Mouse (Mus musculus): Measurements from ENCODE around the gene Nipbl. TPM values are rescaled to one million over a fixed set of nuclear protein-coding genes. Genes with fewer than 3 reads are reported as not detected.

Nipbl gene
- polyA plus RNA-seq, 1 experiment: 19.5 TPM

DNA sequence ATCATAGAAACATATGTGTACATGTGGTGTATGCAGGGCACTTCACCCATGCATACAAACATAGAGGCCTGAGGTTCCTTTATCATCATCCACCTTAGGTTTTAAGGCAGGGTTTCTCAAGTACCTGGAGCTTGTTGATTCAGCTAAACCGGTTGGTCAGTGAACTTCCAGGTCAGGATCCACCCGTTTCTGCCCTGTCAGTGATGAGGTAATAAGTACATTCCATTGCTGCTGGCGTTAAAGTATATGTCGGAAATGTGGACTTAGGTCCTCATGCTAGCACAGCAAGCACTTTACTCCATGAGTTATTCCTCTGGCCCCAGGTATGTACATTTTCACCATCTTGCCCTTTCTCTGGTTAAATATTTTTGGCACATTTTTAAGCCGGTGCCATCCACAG lies 14.8 kb downstream of the Nipbl start:
- no peaks in the 10 kb centered on the region for H3K27me3 ChIP-seq (ENCODE audit: control insufficient read depth, insufficient read depth, low read length)
- no peak overlapping the region for H3K27ac ChIP-seq (ENCODE audit: control insufficient read depth, insufficient read depth, low read length)
- H3K4me1 ChIP-seq (replicated peaks; ENCODE audit: control insufficient read depth, insufficient read depth, low read length): no peaks in the 10 kb centered on the region
- H3K36me3 ChIP-seq (ENCODE audit: control insufficient read depth, insufficient read depth, low read length): no peaks in the 10 kb centered on the region
- 97% methylated on average over 5 of the region's 5 CpGs for WGBS
- TF ChIP-seq POLR2A (IDR thresholded peaks at IDR 0.05; ENCODE audit: control insufficient read depth, extremely low read depth, insufficient read depth, low read length, poor library complexity): no peak
- no peak for TF ChIP-seq CTCF (IDR thresholded peaks at IDR 0.05; ENCODE audit: borderline replicate concordance, control insufficient read depth, extremely low read depth, insufficient read depth, low read length, poor library complexity)
- DNase-seq: no peak
- H3K4me3 ChIP-seq (ENCODE audit: control insufficient read depth, insufficient read depth, low read length): no peak overlapping the region

GRCm38 (mm10) chr15:8420909-8421308 lies 23.4 kb downstream of the Nipbl start:
- 39% methylated on average over 6 of the region's 6 CpGs for WGBS
- no peak overlapping the region for H3K4me3 ChIP-seq (ENCODE audit: control insufficient read depth, insufficient read depth, low read length)
- no peaks in the 10 kb centered on the region for H3K36me3 ChIP-seq (ENCODE audit: control insufficient read depth, insufficient read depth, low read length)
- H3K27me3 ChIP-seq (ENCODE audit: control insufficient read depth, insufficient read depth, low read length): no peaks in the 10 kb centered on the region
- TF ChIP-seq CTCF (IDR thresholded peaks at IDR 0.05; ENCODE audit: borderline replicate concordance, control insufficient read depth, extremely low read depth, insufficient read depth, low read length, poor library complexity) (no peak), POLR2A (IDR thresholded peaks at IDR 0.05; ENCODE audit: control insufficient read depth, extremely low read depth, insufficient read depth, low read length, poor library complexity) (no peak)
- no peak overlapping the region for H3K27ac ChIP-seq (ENCODE audit: control insufficient read depth, insufficient read depth, low read length)
- DNase-seq: no peak
- no peaks in the 10 kb centered on the region for H3K4me1 ChIP-seq (replicated peaks; ENCODE audit: control insufficient read depth, insufficient read depth, low read length)

DNA sequence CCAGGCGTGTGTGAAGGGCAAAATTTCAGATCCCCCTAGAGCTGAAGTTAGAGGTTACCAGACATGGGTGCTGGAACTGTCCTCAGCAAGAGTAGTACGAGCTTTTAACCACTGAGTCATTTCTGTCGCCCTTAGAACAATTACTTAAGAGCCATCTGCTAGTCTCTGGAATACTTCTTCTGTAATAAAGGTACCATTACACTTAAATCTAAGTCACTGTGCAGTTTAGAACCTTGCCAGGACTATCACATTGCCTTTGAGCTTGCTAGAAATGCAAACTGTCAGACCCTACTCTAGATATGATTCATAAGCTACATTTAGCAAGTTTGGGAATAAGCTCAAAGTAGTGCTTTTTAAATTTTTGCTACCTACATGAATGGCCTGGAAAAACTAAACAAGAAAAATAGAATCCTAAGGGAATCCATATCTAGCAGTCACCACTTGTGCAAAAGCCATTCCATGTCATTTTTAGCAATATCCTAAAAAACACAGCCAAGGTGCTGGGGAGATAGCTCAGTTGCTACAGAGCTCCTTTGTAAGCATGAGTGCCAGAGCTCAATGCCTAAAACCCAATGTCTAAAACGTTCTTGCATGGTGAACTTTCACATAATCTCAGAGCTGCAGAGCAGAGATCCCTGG lies 27.6 kb downstream of the Nipbl start:
- H3K27me3 ChIP-seq (ENCODE audit: control insufficient read depth, insufficient read depth, low read length): no peaks in the 10 kb centered on the region
- no peak overlapping the region for H3K27ac ChIP-seq (ENCODE audit: control insufficient read depth, insufficient read depth, low read length)
- no peaks in the 10 kb centered on the region for H3K4me1 ChIP-seq (replicated peaks; ENCODE audit: control insufficient read depth, insufficient read depth, low read length)
- H3K36me3 ChIP-seq (ENCODE audit: control insufficient read depth, insufficient read depth, low read length): no peaks in the 10 kb centered on the region
- H3K4me3 ChIP-seq (ENCODE audit: control insufficient read depth, insufficient read depth, low read length): no peak overlapping the region
- TF ChIP-seq CTCF (IDR thresholded peaks at IDR 0.05; ENCODE audit: borderline replicate concordance, control insufficient read depth, extremely low read depth, insufficient read depth, low read length, poor library complexity): no peak
- no peak for TF ChIP-seq POLR2A (IDR thresholded peaks at IDR 0.05; ENCODE audit: control insufficient read depth, extremely low read depth, insufficient read depth, low read length, poor library complexity)
- 84% methylated on average over 4 of the region's 4 CpGs for WGBS
- no peak for DNase-seq

- 92% methylated on average over 3 of the region's 3 CpGs for WGBS
- H3K27ac ChIP-seq (ENCODE audit: control insufficient read depth, insufficient read depth, low read length): no peak overlapping the region
Measured at GRCm38 (mm10) chr15:8413356-8413755, 30.9 kb downstream of the Nipbl start.

GRCm38 (mm10) chr15:8411873-8412272 lies 32.4 kb downstream of the Nipbl start:
- DNase-seq: no peak

More at GRCm38 (mm10) chr15:8413356-8413755, 30.9 kb downstream of the Nipbl start:
- H3K36me3 ChIP-seq (ENCODE audit: control insufficient read depth, insufficient read depth, low read length): no peaks in the 10 kb centered on the region
- no peaks in the 10 kb centered on the region for H3K4me1 ChIP-seq (replicated peaks; ENCODE audit: control insufficient read depth, insufficient read depth, low read length)
- TF ChIP-seq POLR2A (IDR thresholded peaks at IDR 0.05; ENCODE audit: control insufficient read depth, extremely low read depth, insufficient read depth, low read length, poor library complexity) (no peak), CTCF (IDR thresholded peaks at IDR 0.05; ENCODE audit: borderline replicate concordance, control insufficient read depth, extremely low read depth, insufficient read depth, low read length, poor library complexity) (no peak)
- H3K4me3 ChIP-seq (ENCODE audit: control insufficient read depth, insufficient read depth, low read length): no peak overlapping the region
- no peaks in the 10 kb centered on the region for H3K27me3 ChIP-seq (ENCODE audit: control insufficient read depth, insufficient read depth, low read length)
- no peak for DNase-seq

GRCm38 (mm10) chr15:8411168-8411837 lies 33.0 kb downstream of the Nipbl start:
- H3K4me1 ChIP-seq (replicated peaks; ENCODE audit: control insufficient read depth, insufficient read depth, low read length): no peaks in the 10 kb centered on the region
- H3K4me3 ChIP-seq (ENCODE audit: control insufficient read depth, insufficient read depth, low read length): no peak overlapping the region
- no peak for TF ChIP-seq POLR2A (IDR thresholded peaks at IDR 0.05; ENCODE audit: control insufficient read depth, extremely low read depth, insufficient read depth, low read length, poor library complexity)
- no peak for TF ChIP-seq CTCF (IDR thresholded peaks at IDR 0.05; ENCODE audit: borderline replicate concordance, control insufficient read depth, extremely low read depth, insufficient read depth, low read length, poor library complexity)
- H3K27ac ChIP-seq (ENCODE audit: control insufficient read depth, insufficient read depth, low read length): no peak overlapping the region
- no peaks in the 10 kb centered on the region for H3K27me3 ChIP-seq (ENCODE audit: control insufficient read depth, insufficient read depth, low read length)
- H3K36me3 ChIP-seq (ENCODE audit: control insufficient read depth, insufficient read depth, low read length): no peaks in the 10 kb centered on the region
- WGBS: 15% methylated on average over 1 of the region's 1 CpGs
- DNase-seq: no peak

More at GRCm38 (mm10) chr15:8411873-8412272, 32.4 kb downstream of the Nipbl start:
- 87% methylated on average over 1 of the region's 1 CpGs for WGBS
- H3K27ac ChIP-seq (ENCODE audit: control insufficient read depth, insufficient read depth, low read length): no peak overlapping the region
- H3K4me3 ChIP-seq (ENCODE audit: control insufficient read depth, insufficient read depth, low read length): no peak overlapping the region
- no peaks in the 10 kb centered on the region for H3K27me3 ChIP-seq (ENCODE audit: control insufficient read depth, insufficient read depth, low read length)
- H3K4me1 ChIP-seq (replicated peaks; ENCODE audit: control insufficient read depth, insufficient read depth, low read length): no peaks in the 10 kb centered on the region
- TF ChIP-seq POLR2A (IDR thresholded peaks at IDR 0.05; ENCODE audit: control insufficient read depth, extremely low read depth, insufficient read depth, low read length, poor library complexity): no peak
- no peak for TF ChIP-seq CTCF (IDR thresholded peaks at IDR 0.05; ENCODE audit: borderline replicate concordance, control insufficient read depth, extremely low read depth, insufficient read depth, low read length, poor library complexity)
- H3K36me3 ChIP-seq (ENCODE audit: control insufficient read depth, insufficient read depth, low read length): no peaks in the 10 kb centered on the region
